Mouse (Mus musculus) forebrain, embryonic 11.5 days (tissue): ENCODE measurements at regions not wholly inside any gene's neighbourhood (a gene's known extent, or its start where the extent isn't known, plus 50 kb on each side); places are given as distances from the start of the nearest gene placed in this dataset.
A peak's percentile ranks its signal among the peaks of the same experiment; 100 is the strongest.

Source experiments
- ATAC-seq: fragments of 200-750 bp; cut with Nextera tagmentation; replicated peaks from 2 replicates; pipeline ENCODE4 v1.8.0; 2017; ENCODE audit warnings: moderate TSS enrichment; ENCODE audit not compliant: low FRiP score
- DNase-seq: peaks from one replicate; pipeline ENCODE4 v3.0.0-alpha.2; 2017; ENCODE audit warnings: low spot score
- H3K27ac ChIP-seq: fragments of 300-500 bp; sonication (generic); 2 replicates; pipeline ENCODE4 v1.5.1; 2014; ENCODE audit warnings: low read depth, low read length
- H3K27me3 ChIP-seq: fragments of 300-500 bp; sonication (generic); 2 replicates; pipeline ENCODE4 v1.6.1; 2014; ENCODE audit warnings: mild to moderate bottlenecking, low read length, mixed read lengths; ENCODE audit not compliant: control insufficient read depth, insufficient read depth
- H3K36me3 ChIP-seq: fragments of 300-500 bp; sonication (generic); 2 replicates; pipeline ENCODE4 v1.6.1; 2014; ENCODE audit warnings: mild to moderate bottlenecking, low read length, moderate library complexity, mixed read lengths; ENCODE audit not compliant: control insufficient read depth, insufficient read depth
- H3K4me1 ChIP-seq: fragments of 300-500 bp; sonication (generic); replicated peaks from 2 replicates; pipeline ENCODE4 v1.6.1; 2014; ENCODE audit warnings: low read length, mixed read lengths; ENCODE audit not compliant: control insufficient read depth, insufficient read depth
- H3K4me2 ChIP-seq: fragments of 300-500 bp; sonication (generic); 2 replicates; pipeline ENCODE4 v1.6.1; 2014; ENCODE audit warnings: low read depth, mild to moderate bottlenecking, low read length, moderate library complexity, mixed read lengths; ENCODE audit not compliant: severe bottlenecking
- H3K4me3 ChIP-seq: fragments of 300-500 bp; sonication (generic); 2 replicates; pipeline ENCODE4 v1.5.1; 2014; ENCODE audit warnings: low read depth, low read length
- H3K9ac ChIP-seq: fragments of 300-500 bp; sonication (generic); 2 replicates; pipeline ENCODE4 v1.6.1; 2014; ENCODE audit warnings: low read length
- H3K9me3 ChIP-seq: fragments of 300-500 bp; sonication (generic); 2 replicates; pipeline ENCODE4 v1.6.1; 2016; ENCODE audit warnings: low read length, mixed read lengths; ENCODE audit not compliant: control insufficient read depth
- WGBS: fragments of 180-500 bp; shearing (Covaris S2); extraction: QIAGEN DNeasy Blood & Tissue Kit; methylation state at CpG from one replicate; pipeline ENCODE4 v1.1.7; 2014; 5-methylcytosine and 5-hydroxymethylcytosine counted together

DNA sequence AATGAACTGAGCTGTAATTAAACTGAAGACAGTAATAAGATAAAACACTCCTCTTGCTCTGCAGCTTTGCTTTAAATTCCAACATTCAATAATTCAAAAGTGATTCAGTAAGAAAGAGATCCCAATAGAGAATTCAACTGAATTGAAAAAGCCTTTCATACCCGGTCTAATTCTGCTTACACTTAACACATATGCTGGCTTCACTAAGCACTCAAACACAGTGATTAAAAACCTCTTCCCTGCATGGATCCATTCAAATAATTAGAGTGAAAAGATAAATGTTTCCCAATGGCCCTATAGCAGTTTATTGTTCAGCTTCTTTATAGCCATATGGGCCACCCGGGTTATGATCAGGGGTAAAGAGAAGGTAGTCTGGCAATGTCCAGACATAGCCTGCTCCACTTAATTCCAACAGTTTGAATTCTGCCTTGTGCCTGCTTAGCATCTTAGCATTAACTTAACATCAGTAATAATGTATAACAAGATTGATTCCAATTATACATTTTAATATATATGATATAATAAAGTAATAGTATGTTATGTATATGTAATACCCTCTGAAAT, 659.9 kb upstream of the Kcnd2 start:
- no peak overlapping the region for H3K4me3 ChIP-seq
- ATAC-seq (peak; percentile 42; the same call in 1 of the 2 replicates), DNase-seq (no peak)
- no peaks in the 10 kb centered on the region for H3K9me3 ChIP-seq
- WGBS = 66% methylated on average over 2 of the region's 2 CpGs
- no peaks in the 10 kb centered on the region for H3K27me3 ChIP-seq
- H3K4me2 ChIP-seq = no peak overlapping the region
- H3K27ac ChIP-seq = no peak overlapping the region
- no peaks in the 10 kb centered on the region for H3K36me3 ChIP-seq
- no peak overlapping the region for H3K9ac ChIP-seq
- no peaks in the 10 kb centered on the region for H3K4me1 ChIP-seq

DNA sequence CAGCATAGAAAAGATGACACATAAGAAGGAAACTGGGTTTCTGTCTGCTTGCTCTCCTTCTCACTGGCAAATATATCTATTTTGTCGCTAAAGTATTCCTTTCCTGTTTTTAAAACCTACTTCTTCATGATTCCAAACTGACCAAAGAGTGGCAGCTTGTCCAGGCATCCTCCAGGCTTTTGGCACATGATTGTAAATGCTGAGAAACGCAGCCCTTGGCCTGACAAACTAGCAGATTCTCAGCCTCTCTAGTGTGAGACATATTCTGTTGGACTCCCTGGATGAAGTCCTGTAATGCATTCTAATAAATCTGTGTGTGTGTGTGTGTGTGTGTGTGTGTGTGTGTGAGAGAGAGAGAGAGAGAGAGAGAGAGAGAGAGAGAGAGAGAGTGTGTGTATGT, 642.7 kb upstream of the Kcnd2 start:
- Histone ChIP-seq H3K9ac (no peak overlapping the region), H3K4me1 (no peaks in the 10 kb centered on the region), H3K36me3 (no peaks in the 10 kb centered on the region), H3K4me2 (no peak overlapping the region), H3K27me3 (no peaks in the 10 kb centered on the region), H3K27ac (no peak overlapping the region), H3K9me3 (no peaks in the 10 kb centered on the region), H3K4me3 (no peak overlapping the region)
- 81% methylated on average over 2 of the region's 2 CpGs for WGBS
- DNase-seq = no peak
- ATAC-seq = no peak

DNA sequence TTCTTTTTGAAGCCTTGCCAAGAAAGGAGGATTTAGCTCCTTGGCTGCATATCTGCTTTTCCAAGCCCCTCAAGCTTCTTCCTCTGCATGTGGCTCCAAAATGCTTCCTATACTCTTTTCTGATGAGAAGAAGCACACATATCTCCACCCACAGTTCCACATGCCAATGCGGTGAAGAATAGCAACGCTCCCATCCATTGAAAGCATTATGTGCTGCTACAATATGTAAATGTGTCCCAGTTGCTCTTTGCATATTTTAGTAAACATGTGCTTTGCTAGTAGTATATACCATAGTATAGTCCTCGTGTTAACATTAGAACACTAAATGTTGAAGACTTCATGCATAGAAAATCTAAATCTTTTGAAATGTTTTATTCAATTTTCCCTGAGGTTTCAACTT, 640.6 kb upstream of the Kcnd2 start:
- H3K9ac ChIP-seq = no peak overlapping the region
- no peak overlapping the region for H3K27ac ChIP-seq
- H3K4me2 ChIP-seq = no peak overlapping the region
- H3K27me3 ChIP-seq = no peaks in the 10 kb centered on the region
- whole genome bisulfite sequencing = 94% methylated on average over 3 of the region's 3 CpGs
- no peak overlapping the region for H3K4me3 ChIP-seq
- no peaks in the 10 kb centered on the region for H3K4me1 ChIP-seq
- DNase-seq (no peak), ATAC-seq (no peak)
- H3K9me3 ChIP-seq = no peaks in the 10 kb centered on the region
- no peaks in the 10 kb centered on the region for H3K36me3 ChIP-seq

DNA sequence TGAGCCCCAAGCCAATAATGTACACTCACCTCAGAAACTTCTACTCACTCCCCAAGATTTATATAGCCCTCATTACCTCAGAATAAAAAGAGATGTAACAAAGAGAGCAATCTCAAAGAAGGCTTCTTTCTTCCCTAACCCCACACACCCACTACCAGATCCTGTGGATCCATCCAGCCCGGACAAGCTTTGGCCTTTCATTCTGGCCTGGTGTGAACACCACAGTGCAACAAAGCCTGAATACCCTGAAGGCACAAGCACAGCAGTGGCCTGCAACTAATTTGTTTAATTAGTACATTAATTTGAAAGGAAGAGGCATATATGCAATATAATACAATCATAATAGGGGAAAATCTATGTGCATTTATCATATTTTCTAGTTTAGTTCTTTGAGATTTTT, 616.5 kb upstream of the Kcnd2 start:
- no peaks in the 10 kb centered on the region for H3K4me1 ChIP-seq
- H3K27me3 ChIP-seq = no peaks in the 10 kb centered on the region
- ATAC-seq (peak; percentile 90), DNase-seq (peak; percentile 63)
- WGBS = 29% methylated on average over 1 of the region's 1 CpGs
- no peaks in the 10 kb centered on the region for H3K36me3 ChIP-seq
- no peak overlapping the region for H3K4me3 ChIP-seq
- H3K9me3 ChIP-seq = no peaks in the 10 kb centered on the region
- no peak overlapping the region for H3K9ac ChIP-seq
- H3K27ac ChIP-seq = no peak overlapping the region
- no peak overlapping the region for H3K4me2 ChIP-seq

DNA sequence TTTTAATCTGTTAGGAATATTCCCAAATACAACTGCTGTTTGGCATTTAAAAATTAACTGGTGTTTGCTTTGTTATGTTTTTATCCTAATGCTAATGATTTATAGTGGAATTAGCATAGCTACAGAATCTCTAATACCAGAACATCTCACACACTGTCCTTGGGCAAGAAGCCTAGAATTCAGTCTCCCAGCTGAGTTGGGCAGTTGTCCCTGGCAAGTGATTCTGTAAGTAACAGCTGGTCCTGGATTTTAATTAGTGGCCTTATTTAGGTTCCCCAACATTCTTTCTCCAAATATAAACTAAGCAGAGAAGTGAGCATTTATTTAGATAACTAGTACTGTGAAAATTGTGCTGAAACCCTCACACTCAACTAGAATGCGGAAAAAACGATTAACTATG, 611.1 kb upstream of the Kcnd2 start:
- Histone ChIP-seq H3K9ac (no peak overlapping the region), H3K4me2 (no peak overlapping the region), H3K36me3 (no peaks in the 10 kb centered on the region), H3K27me3 (no peaks in the 10 kb centered on the region), H3K9me3 (no peaks in the 10 kb centered on the region), H3K4me1 (no peaks in the 10 kb centered on the region), H3K27ac (no peak overlapping the region), H3K4me3 (no peak overlapping the region)
- 94% methylated on average over 2 of the region's 2 CpGs for WGBS
- DNase-seq (no peak), ATAC-seq (no peak)

DNA sequence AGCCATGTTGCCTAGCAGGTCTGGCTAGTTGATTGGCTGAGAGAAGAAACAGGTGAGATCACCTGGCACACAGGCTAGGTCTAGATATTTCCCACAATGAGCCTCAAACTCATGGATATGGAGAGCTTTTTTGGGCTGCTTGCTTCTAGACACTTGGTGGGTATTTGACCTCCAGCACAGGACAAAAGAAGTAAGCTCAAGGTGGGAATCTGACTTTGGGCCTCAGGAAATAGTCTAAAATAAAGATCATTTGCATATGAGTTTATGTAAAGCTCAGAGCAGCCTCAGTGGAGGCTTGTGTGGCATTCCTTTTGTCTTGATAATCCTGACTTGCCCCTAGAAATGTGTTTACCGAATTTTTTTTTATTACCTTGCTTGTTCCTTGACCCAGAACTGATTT, 594.8 kb upstream of the Kcnd2 start:
- Histone ChIP-seq H3K4me3 (no peak overlapping the region), H3K9ac (no peak overlapping the region), H3K4me2 (no peak overlapping the region), H3K9me3 (no peaks in the 10 kb centered on the region), H3K4me1 (no peaks in the 10 kb centered on the region), H3K27me3 (no peaks in the 10 kb centered on the region), H3K27ac (no peak overlapping the region), H3K36me3 (no peaks in the 10 kb centered on the region)
- no peak for ATAC-seq
- WGBS = 49% methylated on average over 1 of the region's 1 CpGs
- DNase-seq = no peak

DNA sequence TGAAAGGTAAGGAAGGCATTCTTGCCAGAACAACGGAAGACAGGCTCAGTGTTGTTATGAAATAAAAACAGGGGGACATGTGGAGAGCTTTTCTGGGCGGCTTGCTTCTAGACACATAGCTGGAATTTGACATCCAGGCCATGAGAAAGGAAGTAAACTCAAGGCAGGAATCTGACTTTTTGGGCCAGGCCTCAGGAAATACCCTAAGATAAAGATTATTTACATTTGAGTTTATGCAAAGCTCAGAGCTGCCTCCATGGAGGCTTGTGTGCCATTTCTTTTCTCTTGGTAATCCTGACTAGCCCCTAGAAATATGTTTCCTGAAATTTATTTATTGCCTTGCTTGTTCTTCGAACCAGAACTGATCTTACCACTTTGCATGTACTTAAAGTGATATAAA, 588.9 kb upstream of the Kcnd2 start:
- no peaks in the 10 kb centered on the region for H3K9me3 ChIP-seq
- no peak overlapping the region for H3K27ac ChIP-seq
- H3K36me3 ChIP-seq = no peaks in the 10 kb centered on the region
- 79% methylated on average over 3 of the region's 3 CpGs for WGBS
- H3K9ac ChIP-seq = no peak overlapping the region
- H3K27me3 ChIP-seq = no peaks in the 10 kb centered on the region
- no peak overlapping the region for H3K4me2 ChIP-seq
- H3K4me1 ChIP-seq = no peaks in the 10 kb centered on the region
- ATAC-seq (no peak), DNase-seq (no peak)
- H3K4me3 ChIP-seq = no peak overlapping the region

DNA sequence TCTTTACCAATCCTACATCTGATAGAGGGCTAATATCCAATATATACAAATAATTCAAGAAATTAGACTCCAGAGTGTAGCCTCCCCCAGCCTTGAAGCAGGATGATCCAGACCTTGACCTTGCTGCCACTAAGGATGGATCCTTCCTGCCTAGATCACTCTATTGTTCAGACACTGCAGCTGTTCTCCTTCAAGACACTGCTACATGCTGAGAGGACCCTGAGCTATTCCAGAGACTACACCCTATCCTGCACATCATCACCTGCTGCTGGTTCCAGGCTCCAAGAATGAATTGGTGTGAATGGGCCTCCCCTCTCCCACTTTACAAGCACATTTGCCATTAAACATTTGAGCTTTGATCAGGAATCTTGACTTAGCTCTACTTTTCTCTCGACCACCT, 588.2 kb upstream of the Kcnd2 start:
- WGBS = 56% methylated on average over 1 of the region's 1 CpGs
- no peaks in the 10 kb centered on the region for H3K27me3 ChIP-seq
- ATAC-seq = no peak

DNA sequence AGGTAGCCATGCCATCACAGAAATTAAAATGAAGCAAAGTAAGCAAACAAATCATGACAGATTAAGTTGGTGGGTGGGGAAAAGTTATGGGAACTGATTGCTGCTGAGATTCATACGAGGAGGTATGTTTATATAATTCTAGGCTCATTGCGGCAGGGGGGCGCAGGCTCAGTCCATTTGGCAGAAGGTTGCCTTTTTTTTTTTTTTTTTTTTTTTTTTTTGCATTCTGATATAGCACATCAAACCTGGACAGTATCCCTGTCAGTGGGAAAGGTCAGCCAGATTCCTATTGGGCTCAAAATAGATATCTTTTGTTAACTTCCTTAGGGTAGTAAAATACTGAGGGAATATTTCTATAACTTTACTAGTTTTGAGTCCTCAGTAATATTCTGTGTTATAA, 575.0 kb upstream of the Kcnd2 start:
- no peaks in the 10 kb centered on the region for H3K27me3 ChIP-seq
- H3K27ac ChIP-seq = no peak overlapping the region
- no peaks in the 10 kb centered on the region for H3K36me3 ChIP-seq
- ATAC-seq = no peak
- no peaks in the 10 kb centered on the region for H3K4me1 ChIP-seq
- 92% methylated on average over 3 of the region's 3 CpGs for WGBS
- H3K9ac ChIP-seq = no peak overlapping the region
- H3K4me3 ChIP-seq = no peak overlapping the region
- H3K9me3 ChIP-seq = no peaks in the 10 kb centered on the region
- H3K4me2 ChIP-seq = no peak overlapping the region
- DNase-seq = no peak

More for the DNA sequence above, 588.2 kb upstream of the Kcnd2 start:
- no peak overlapping the region for H3K9ac ChIP-seq
- DNase-seq = no peak
- H3K36me3 ChIP-seq = no peaks in the 10 kb centered on the region
- no peaks in the 10 kb centered on the region for H3K4me1 ChIP-seq
- H3K9me3 ChIP-seq = no peaks in the 10 kb centered on the region
- no peak overlapping the region for H3K27ac ChIP-seq
- no peak overlapping the region for H3K4me2 ChIP-seq
- no peak overlapping the region for H3K4me3 ChIP-seq
